Mouse (Mus musculus) midbrain, embryonic 10.5 days (tissue): ENCODE measurements at regions not wholly inside any gene's neighbourhood (a gene's known extent, or its start where the extent isn't known, plus 50 kb on each side); places are given as distances from the start of the nearest gene placed in this dataset.
"Not testable (repeated sequence)": the region's sequence is repeated elsewhere in the genome, so short reads cannot be mapped to it uniquely, and the experiment has no call there.

Experiments
- DNase-seq: peaks from one replicate; pipeline ENCODE4 v3.0.0-alpha.2; 2017; ENCODE audit warnings: low spot score
- H3K27ac ChIP-seq: fragments of 300-500 bp; sonication (generic); replicated peaks from 2 replicates; pipeline ENCODE4 v1.5.1; 2016; ENCODE audit warnings: mild to moderate bottlenecking
- H3K27me3 ChIP-seq: fragments of 300-500 bp; sonication (generic); 2 replicates; pipeline ENCODE4 v1.6.1; 2016; ENCODE audit warnings: low read depth, mild to moderate bottlenecking; ENCODE audit not compliant: poor library complexity, severe bottlenecking
- H3K36me3 ChIP-seq: fragments of 300-500 bp; sonication (generic); 2 replicates; pipeline ENCODE4 v1.6.1; 2016; ENCODE audit warnings: mild to moderate bottlenecking, moderate library complexity
- H3K4me1 ChIP-seq: fragments of 300-500 bp; sonication (generic); 2 replicates; pipeline ENCODE4 v1.6.1; 2016
- H3K4me3 ChIP-seq: fragments of 300-500 bp; sonication (generic); 2 replicates; pipeline ENCODE4 v1.5.1; 2016; ENCODE audit warnings: mild to moderate bottlenecking, moderate library complexity
- H3K9me3 ChIP-seq: fragments of 300-500 bp; sonication (generic); replicated peaks from 2 replicates; pipeline ENCODE4 v1.6.1; 2016; ENCODE audit warnings: mild to moderate bottlenecking
- WGBS: fragments of 180-500 bp; shearing (Covaris S2); methylation state at CpG from one replicate; pipeline ENCODE4 v1.1.7; 2016; 5-methylcytosine and 5-hydroxymethylcytosine counted together

GRCm38 (mm10) chr2:39420696-39421095, 194.4 kb upstream of the Ppp6c start:
- DNase-seq = no peak
- Histone ChIP-seq H3K4me3 (no peak overlapping the region), H3K9me3 (peaks cover 7% of the 10 kb centered on the region), H3K27me3 (no peaks in the 10 kb centered on the region), H3K36me3 (no peaks in the 10 kb centered on the region), H3K27ac (no peak overlapping the region), H3K4me1 (no peaks in the 10 kb centered on the region)
- WGBS = 95% methylated on average over 24 of the region's 25 CpGs

GRCm38 (mm10) chr2:39400336-39400735, 174.1 kb upstream of the Ppp6c start:
- WGBS = 83% methylated on average over 2 of the region's 2 CpGs
- Histone ChIP-seq H3K4me1 (no peaks in the 10 kb centered on the region), H3K4me3 (no peak overlapping the region), H3K36me3 (no peaks in the 10 kb centered on the region), H3K27me3 (no peaks in the 10 kb centered on the region), H3K27ac (no peak overlapping the region), H3K9me3 (no peaks in the 10 kb centered on the region)
- no peak for DNase-seq

- H3K27ac ChIP-seq = no peak overlapping the region
- no peak overlapping the region for H3K4me3 ChIP-seq
- WGBS = 74% methylated on average over 2 of the region's 2 CpGs
- no peak for DNase-seq
- H3K4me1 ChIP-seq = no peaks in the 10 kb centered on the region
- no peaks in the 10 kb centered on the region for H3K27me3 ChIP-seq
- H3K36me3 ChIP-seq = no peaks in the 10 kb centered on the region
- no peaks in the 10 kb centered on the region for H3K9me3 ChIP-seq
These were observed 173.3 kb upstream of the Ppp6c start for GRCm38 (mm10) chr2:39399523-39399922.

GRCm38 (mm10) chr2:39394643-39395042, 168.4 kb upstream of the Ppp6c start:
- no peak overlapping the region for H3K4me3 ChIP-seq
- no peak for DNase-seq
- no peaks in the 10 kb centered on the region for H3K36me3 ChIP-seq
- WGBS = 61% methylated on average over 3 of the region's 3 CpGs
- no peaks in the 10 kb centered on the region for H3K27me3 ChIP-seq
- no peaks in the 10 kb centered on the region for H3K4me1 ChIP-seq
- no peak overlapping the region for H3K27ac ChIP-seq
- H3K9me3 ChIP-seq = no peaks in the 10 kb centered on the region

- DNase-seq = no peak
- H3K4me1 ChIP-seq = no peaks in the 10 kb centered on the region
- no peaks in the 10 kb centered on the region for H3K27me3 ChIP-seq
- no peak overlapping the region for H3K27ac ChIP-seq
- no peak overlapping the region for H3K4me3 ChIP-seq
- no peaks in the 10 kb centered on the region for H3K36me3 ChIP-seq
- 91% methylated on average over 3 of the region's 3 CpGs for WGBS
- H3K9me3 ChIP-seq = no peaks in the 10 kb centered on the region
These were observed 151.0 kb upstream of the Ppp6c start for GRCm38 (mm10) chr2:39377264-39377663.

- no peak overlapping the region for H3K27ac ChIP-seq
- H3K9me3 ChIP-seq = no peaks in the 10 kb centered on the region
- peak; percentile 89 for DNase-seq
- H3K4me1 ChIP-seq = no peaks in the 10 kb centered on the region
- WGBS = 16% methylated on average over 7 of the region's 7 CpGs
- H3K36me3 ChIP-seq = no peaks in the 10 kb centered on the region
- H3K27me3 ChIP-seq = no peaks in the 10 kb centered on the region
- H3K4me3 ChIP-seq = no peak overlapping the region
These were observed 147.0 kb upstream of the Ppp6c start for GRCm38 (mm10) chr2:39373068-39373779.

GRCm38 (mm10) chr2:39344207-39344606, 118.0 kb upstream of the Ppp6c start:
- H3K9me3 ChIP-seq = no peaks in the 10 kb centered on the region
- no peaks in the 10 kb centered on the region for H3K27me3 ChIP-seq
- no peaks in the 10 kb centered on the region for H3K4me1 ChIP-seq
- DNase-seq = no peak
- 90% methylated on average over 3 of the region's 3 CpGs for WGBS
- no peaks in the 10 kb centered on the region for H3K36me3 ChIP-seq
- no peak overlapping the region for H3K27ac ChIP-seq
- no peak overlapping the region for H3K4me3 ChIP-seq

- no peaks in the 10 kb centered on the region for H3K36me3 ChIP-seq
- no peak for DNase-seq
- H3K9me3 ChIP-seq = no peaks in the 10 kb centered on the region
- no peaks in the 10 kb centered on the region for H3K27me3 ChIP-seq
- no peak overlapping the region for H3K4me3 ChIP-seq
- 81% methylated on average over 3 of the region's 3 CpGs for WGBS
- H3K4me1 ChIP-seq = no peaks in the 10 kb centered on the region
- no peak overlapping the region for H3K27ac ChIP-seq
These were observed 114.2 kb upstream of the Ppp6c start for GRCm38 (mm10) chr2:39340406-39340805.

GRCm38 (mm10) chr2:39338832-39339649, 112.8 kb upstream of the Ppp6c start:
- Histone ChIP-seq H3K36me3 (no peaks in the 10 kb centered on the region), H3K4me3 (no peak overlapping the region), H3K4me1 (no peaks in the 10 kb centered on the region), H3K27me3 (no peaks in the 10 kb centered on the region), H3K9me3 (no peaks in the 10 kb centered on the region), H3K27ac (no peak overlapping the region)
- DNase-seq = no peak
- WGBS = 86% methylated on average over 9 of the region's 9 CpGs

GRCm38 (mm10) chr2:39337524-39337923, 111.3 kb upstream of the Ppp6c start:
- H3K4me3 ChIP-seq = no peak overlapping the region
- WGBS = 97% methylated on average over 1 of the region's 1 CpGs

GRCm38 (mm10) chr2:39325715-39326493, 99.7 kb upstream of the Ppp6c start:
- Histone ChIP-seq H3K9me3 (no peaks in the 10 kb centered on the region), H3K27ac (no peak overlapping the region), H3K36me3 (no peaks in the 10 kb centered on the region), H3K4me1 (no peaks in the 10 kb centered on the region), H3K27me3 (no peaks in the 10 kb centered on the region), H3K4me3 (no peak overlapping the region)
- no peak for DNase-seq
- 79% methylated on average over 9 of the region's 9 CpGs for WGBS

More at GRCm38 (mm10) chr2:39337524-39337923, 111.3 kb upstream of the Ppp6c start:
- Histone ChIP-seq H3K4me1 (no peaks in the 10 kb centered on the region), H3K27me3 (no peaks in the 10 kb centered on the region), H3K9me3 (no peaks in the 10 kb centered on the region), H3K27ac (no peak overlapping the region), H3K36me3 (no peaks in the 10 kb centered on the region)
- DNase-seq = no peak

- not testable (repeated sequence) for H3K27me3 ChIP-seq, H3K4me1 ChIP-seq, H3K9me3 ChIP-seq, DNase-seq, H3K4me3 ChIP-seq, H3K27ac ChIP-seq, H3K36me3 ChIP-seq
- 79% methylated on average over 3 of the region's 3 CpGs for WGBS
These were observed 98.9 kb upstream of the Ppp6c start for GRCm38 (mm10) chr2:39325122-39325521.
